Mouse (Mus musculus): ENCODE results near the gene Olfr194.
"Not testable (repeated sequence)": the region's sequence is repeated elsewhere in the genome, so short reads cannot be mapped to it uniquely, and the experiment has no call there.

Olfr194 gene

GRCm38 (mm10) chr16:59120969-59121368 is at the start of gene Olfr194:
Gene Olfr194 (minus strand): TSS chr16:59121069.
- no peak for DNase-seq

GRCm38 (mm10) chr16:59170354-59170753 is 49.5 kb upstream of the Olfr194 start, which contains the start of gene Olfr196:
Gene Olfr196 (minus strand): TSS chr16:59170454.
- no peak for DNase-seq

GRCm38 (mm10) chr16:59151996-59152395 is 31.1 kb upstream of the Olfr194 start:
- DNase-seq, result no peak

GRCm38 (mm10) chr16:59146746-59147145 is 25.9 kb upstream of the Olfr194 start, which contains the start of gene Olfr195:
Gene Olfr195 (plus strand): TSS chr16:59147046.
- DNase-seq, result no peak

- DNase-seq, result no peak
Observed at GRCm38 (mm10) chr16:59141105-59141504, 20.2 kb upstream of the Olfr194 start.

GRCm38 (mm10) chr16:59130740-59131139 is 9.9 kb upstream of the Olfr194 start:
- DNase-seq, result no peak

GRCm38 (mm10) chr16:59111781-59112180 is 9.1 kb downstream of the Olfr194 start, which contains the start of gene Olfr193:
Gene Olfr193 (minus strand): TSS chr16:59111881.
- DNase-seq, result no peak

GRCm38 (mm10) chr16:59108522-59108921 is 12.3 kb downstream of the Olfr194 start:
- not testable (repeated sequence) for DNase-seq

GRCm38 (mm10) chr16:59105312-59105711 is 15.6 kb downstream of the Olfr194 start:
- no peak for DNase-seq

- not testable (repeated sequence) for DNase-seq
Observed at GRCm38 (mm10) chr16:59089722-59090121, 31.1 kb downstream of the Olfr194 start, which contains the start of gene Olfr191. Gene Olfr191 (minus strand): TSS chr16:59089822.

- DNase-seq, result not testable (repeated sequence)
Observed at GRCm38 (mm10) chr16:59081113-59081512, 39.8 kb downstream of the Olfr194 start.

- DNase-seq, result no peak
Observed at GRCm38 (mm10) chr16:59077905-59078304, 43.0 kb downstream of the Olfr194 start, which contains the start of gene Olfr190. Gene Olfr190 (minus strand): TSS chr16:59078005.

GRCm38 (mm10) chr16:59073520-59073919 is 47.3 kb downstream of the Olfr194 start:
- DNase-seq, result no peak

GRCm38 (mm10) chr16:59071755-59072154 is 49.1 kb downstream of the Olfr194 start:
- no peak for DNase-seq

Measured in cerebellum, adult 8-10 months (tissue).